Mouse (Mus musculus) E14TG2a.4 (cell line): ENCODE data around the gene Adcy4.
"Not testable (repeated sequence)": the region's sequence is repeated elsewhere in the genome, so short reads cannot be mapped to it uniquely, and the experiment has no call there.

Source experiments
- H3K27me3 ChIP-seq: 2 replicates; pipeline ENCODE4 v1.6.1; 2014; ENCODE audit warnings: low read length, control low read depth; ENCODE audit not compliant: insufficient read depth
- H3K36me3 ChIP-seq: 2 replicates; pipeline ENCODE4 v1.6.1; 2014; ENCODE audit warnings: low read length, control low read depth; ENCODE audit not compliant: insufficient read depth
- H3K4me1 ChIP-seq: replicated peaks from 2 replicates; pipeline ENCODE4 v1.6.1; 2014; ENCODE audit warnings: low read depth, low read length, control low read depth
- H3K4me3 ChIP-seq: replicated peaks from 2 replicates; pipeline ENCODE4 v1.5.1; 2014; ENCODE audit warnings: mild to moderate bottlenecking, low read length
- H3K9me3 ChIP-seq: 2 replicates; pipeline ENCODE4 v1.6.1; 2014; ENCODE audit warnings: low read length, control low read depth
- CTCF ChIP-seq: conservative IDR thresholded peaks from 2 replicates; pipeline ENCODE4 v1.5.1; 2014; ENCODE audit warnings: low read length
- NANOG ChIP-seq: IDR thresholded peaks from 2 replicates; pipeline ENCODE4 v1.6.1; 2014; ENCODE audit warnings: borderline replicate concordance, low read length, mixed read lengths
- POU5F1 ChIP-seq: IDR thresholded peaks from 2 replicates; pipeline ENCODE4 v1.6.1; 2014; ENCODE audit warnings: low read length, borderline replicate concordance

Gene Adcy4

DNA sequence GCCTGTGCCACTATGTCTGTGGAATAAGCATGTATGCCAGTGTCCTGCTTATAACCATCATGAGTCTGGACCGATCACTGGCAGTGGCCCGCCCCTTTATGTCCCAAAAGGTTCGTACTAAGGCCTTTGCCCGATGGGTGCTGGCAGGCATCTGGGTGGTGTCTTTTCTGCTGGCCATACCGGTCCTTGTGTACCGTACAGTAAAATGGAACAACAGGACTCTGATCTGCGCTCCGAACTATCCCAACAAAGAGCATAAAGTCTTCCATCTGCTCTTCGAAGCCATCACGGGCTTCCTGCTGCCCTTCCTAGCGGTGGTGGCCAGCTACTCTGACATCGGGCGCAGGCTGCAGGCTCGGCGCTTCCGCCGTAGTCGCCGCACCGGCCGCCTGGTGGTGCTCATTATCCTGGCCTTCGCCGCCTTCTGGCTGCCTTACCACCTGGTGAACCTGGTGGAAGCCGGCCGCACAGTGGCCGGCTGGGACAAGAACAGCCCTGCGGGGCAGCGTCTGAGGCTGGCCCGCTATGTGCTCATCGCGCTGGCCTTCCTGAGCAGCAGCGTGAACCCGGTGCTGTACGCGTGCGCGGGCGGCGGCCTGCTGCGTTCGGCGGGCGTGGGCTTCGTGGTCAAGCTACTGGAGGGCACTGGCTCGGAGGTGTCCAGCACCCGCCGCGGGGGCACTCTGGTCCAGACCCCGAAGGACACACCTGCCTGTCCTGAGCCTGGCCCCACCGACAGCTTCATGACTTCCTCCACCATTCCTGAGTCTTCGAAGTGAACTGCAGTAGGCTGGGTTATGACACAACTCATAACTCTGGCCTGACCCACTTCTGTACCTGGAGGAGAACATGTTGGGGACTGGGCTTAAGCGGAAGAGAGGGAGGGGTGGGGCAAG lies 16.1 kb downstream of the Adcy4 start:
- H3K9me3 ChIP-seq: no peaks in the 10 kb centered on the region

DNA sequence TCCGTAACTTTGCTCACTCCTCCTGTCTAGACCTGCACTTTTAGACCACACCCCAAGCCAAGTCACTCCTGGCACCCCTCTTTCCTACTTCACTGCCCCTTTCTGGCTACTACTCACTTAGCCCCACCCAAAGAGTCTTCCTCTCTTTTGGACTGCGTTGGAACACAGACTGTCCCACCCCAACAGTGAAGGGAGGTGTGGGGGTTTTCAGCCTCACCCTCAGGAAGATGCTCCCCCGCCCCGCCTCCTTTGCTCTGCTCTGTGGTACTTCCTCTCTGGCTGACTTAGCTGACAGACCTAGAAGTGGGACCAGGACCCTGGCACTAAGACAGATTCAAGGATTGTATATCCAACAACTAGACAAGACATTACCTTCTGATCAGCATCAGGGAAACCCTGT lies 18.2 kb downstream of the Adcy4 start, which contains the start of gene Ltb4r1:
Ltb4r1 (plus strand) TSS at position 267 of the 400 bp plus-strand sequence.
- Histone ChIP-seq H3K9me3 (no peaks in the 10 kb centered on the region), H3K4me1 (peaks cover 52% of the 10 kb centered on the region), H3K27me3 (peaks cover 92% of the 10 kb centered on the region), H3K36me3 (no peaks in the 10 kb centered on the region), H3K4me3 (no peak within 1 kb of the TSS)
- TF ChIP-seq NANOG (no peak), CTCF (no peak), POU5F1 (no peak)

More for the DNA sequence above, 16.1 kb downstream of the Adcy4 start:
- H3K4me3 ChIP-seq: peak overlapping the region; percentile 71
- TF ChIP-seq NANOG (no peak), CTCF (no peak), POU5F1 (no peak)
- peaks cover 39% of the 10 kb centered on the region for H3K4me1 ChIP-seq
- H3K36me3 ChIP-seq: no peaks in the 10 kb centered on the region
- H3K27me3 ChIP-seq: peaks cover 88% of the 10 kb centered on the region

DNA sequence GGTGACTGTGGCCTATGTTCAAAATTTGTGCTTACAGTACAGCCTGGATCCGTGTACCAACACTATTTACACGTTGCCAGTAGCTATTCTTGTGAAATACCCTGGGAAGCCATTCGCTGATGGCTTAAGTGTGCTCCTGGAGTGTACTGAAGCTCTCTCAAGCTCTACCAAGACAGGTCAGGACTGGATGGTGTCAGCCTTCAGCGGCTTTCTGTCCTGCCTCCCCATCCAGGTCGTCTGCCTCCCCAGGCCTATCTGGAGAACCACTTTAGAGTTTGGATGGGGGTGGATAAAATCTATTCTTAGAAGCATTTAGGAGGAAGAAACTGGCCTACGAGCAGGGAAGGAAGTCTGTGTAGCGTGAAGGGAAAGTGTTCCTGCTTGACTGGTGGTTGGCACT lies 20.7 kb downstream of the Adcy4 start:
- H3K9me3 ChIP-seq: no peaks in the 10 kb centered on the region
- H3K4me1 ChIP-seq: peaks cover 41% of the 10 kb centered on the region
- H3K4me3 ChIP-seq: peak overlapping the region; percentile 79
- H3K36me3 ChIP-seq: no peaks in the 10 kb centered on the region
- TF ChIP-seq POU5F1 (no peak), CTCF (no peak), NANOG (no peak)
- peaks cover 71% of the 10 kb centered on the region for H3K27me3 ChIP-seq

DNA sequence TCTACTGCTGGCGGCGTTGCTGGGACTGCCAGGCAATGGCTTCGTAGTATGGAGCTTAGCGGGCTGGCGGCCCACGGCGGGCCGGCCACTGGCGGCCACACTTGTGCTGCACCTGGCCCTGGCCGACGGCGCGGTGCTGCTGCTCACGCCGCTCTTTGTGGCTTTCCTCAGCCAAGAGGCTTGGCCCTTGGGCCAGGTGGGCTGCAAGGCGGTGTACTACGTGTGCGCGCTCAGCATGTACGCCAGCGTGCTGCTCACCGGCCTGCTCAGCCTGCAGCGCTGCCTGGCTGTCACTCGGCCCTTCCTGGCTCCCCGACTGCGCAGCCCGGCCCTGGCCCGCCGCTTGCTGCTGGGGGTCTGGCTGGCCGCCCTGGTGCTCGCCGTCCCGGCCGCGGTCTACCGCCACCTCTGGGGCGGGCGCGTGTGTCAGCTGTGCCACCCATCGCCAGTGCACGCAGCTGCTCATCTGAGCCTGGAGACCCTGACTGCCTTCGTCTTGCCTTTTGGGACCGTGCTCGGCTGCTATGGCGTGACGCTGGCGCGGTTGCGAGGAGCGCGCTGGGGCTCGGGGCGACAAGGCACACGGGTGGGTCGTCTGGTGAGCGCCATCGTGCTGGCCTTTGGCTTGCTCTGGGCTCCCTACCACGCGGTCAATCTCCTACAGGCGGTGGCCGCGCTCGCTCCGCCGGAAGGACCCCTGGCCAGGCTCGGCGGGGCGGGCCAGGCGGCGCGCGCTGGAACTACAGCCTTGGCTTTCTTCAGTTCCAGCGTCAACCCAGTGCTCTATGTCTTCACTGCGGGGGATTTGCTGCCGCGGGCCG lies 21.7 kb downstream of the Adcy4 start:
- TF ChIP-seq POU5F1 (no peak), NANOG (no peak), CTCF (no peak)
- H3K4me3 ChIP-seq: peak overlapping the region; percentile 79
- H3K27me3 ChIP-seq: peaks cover 62% of the 10 kb centered on the region

DNA sequence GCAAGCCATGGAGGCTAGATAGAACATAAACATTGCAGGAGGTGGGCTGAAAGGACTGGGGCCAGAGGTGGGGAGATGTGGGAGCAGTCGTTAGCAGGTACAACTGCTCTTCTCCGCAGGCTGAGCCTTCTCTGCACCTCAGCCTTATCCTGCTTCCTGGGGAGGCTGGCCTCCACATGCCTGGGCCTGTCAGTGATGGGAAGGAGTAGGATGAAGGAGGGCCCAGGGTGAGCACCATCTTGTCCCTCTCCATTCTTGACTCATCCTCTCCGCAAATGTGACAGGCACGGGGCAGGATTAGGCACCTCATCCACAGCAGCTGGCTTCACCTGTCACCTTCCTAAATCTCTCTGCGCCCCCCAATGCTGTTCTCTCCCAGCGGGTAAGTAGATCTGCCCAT lies 22.7 kb downstream of the Adcy4 start, which contains the start of gene Ltb4r2:
Ltb4r2 (plus strand) TSS at position 266 of the 400 bp plus-strand sequence.
- H3K4me1 ChIP-seq: peaks cover 36% of the 10 kb centered on the region
- no peaks in the 10 kb centered on the region for H3K9me3 ChIP-seq
- H3K4me3 ChIP-seq: peak within 1 kb of the TSS; percentile 79
- TF ChIP-seq NANOG (no peak), CTCF (no peak), POU5F1 (no peak)
- H3K27me3 ChIP-seq: peaks cover 53% of the 10 kb centered on the region
- H3K36me3 ChIP-seq: peaks cover 9% of the 10 kb centered on the region

More for the DNA sequence above, 21.7 kb downstream of the Adcy4 start:
- no peaks in the 10 kb centered on the region for H3K36me3 ChIP-seq
- H3K4me1 ChIP-seq: peaks cover 41% of the 10 kb centered on the region
- no peaks in the 10 kb centered on the region for H3K9me3 ChIP-seq

DNA sequence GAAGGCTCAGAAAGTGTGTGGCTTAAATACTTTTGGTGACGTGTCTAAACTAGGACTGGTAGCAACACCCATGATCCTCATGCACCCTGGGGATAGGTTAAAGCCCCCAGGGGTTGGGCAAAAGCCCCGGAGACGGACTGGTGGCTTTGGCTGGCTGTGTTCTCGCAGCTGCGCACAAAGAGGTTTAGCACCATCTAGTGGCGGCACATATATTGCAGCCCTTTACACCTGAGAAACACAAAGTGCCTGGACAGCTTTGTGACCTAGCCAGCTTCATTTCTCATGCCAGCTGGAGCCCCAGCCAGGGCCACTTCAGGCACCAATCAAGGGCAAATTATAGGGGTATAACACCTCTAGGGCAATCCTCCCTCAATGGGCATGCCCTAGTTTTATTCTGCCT lies 23.7 kb downstream of the Adcy4 start:
- Histone ChIP-seq H3K36me3 (peaks cover 19% of the 10 kb centered on the region), H3K27me3 (peaks cover 46% of the 10 kb centered on the region), H3K4me1 (peaks cover 46% of the 10 kb centered on the region)
- H3K4me3 ChIP-seq, H3K9me3 ChIP-seq: not testable (repeated sequence)
- peak; percentile 60 for TF ChIP-seq CTCF

DNA sequence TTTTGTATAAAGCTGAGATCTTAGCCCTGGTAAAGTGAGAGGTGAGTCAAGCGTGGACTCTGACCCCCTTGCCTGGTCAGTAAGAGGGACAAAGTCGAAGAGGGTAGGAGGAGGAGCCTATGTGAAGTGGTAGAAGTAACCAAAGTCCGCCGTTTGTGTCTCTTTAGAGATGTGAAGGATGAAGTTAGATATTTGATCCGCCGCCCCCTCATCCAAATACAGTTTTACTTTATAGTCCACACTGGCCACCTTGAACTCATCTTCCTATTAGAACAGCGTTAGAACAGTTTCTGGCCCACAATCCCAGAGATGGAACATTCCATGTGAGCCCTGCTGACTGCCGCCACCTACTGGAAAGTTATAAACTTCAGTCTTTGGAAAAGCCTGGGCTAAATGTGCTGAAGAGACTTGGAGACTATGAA lies 25.5 kb downstream of the Adcy4 start, which contains the start of gene Cideb:
Cideb (minus strand) TSS at position 96 of the 422 bp plus-strand sequence.
- peaks cover 28% of the 10 kb centered on the region for H3K27me3 ChIP-seq
- no peaks in the 10 kb centered on the region for H3K9me3 ChIP-seq
- no peak within 1 kb of the TSS for H3K4me3 ChIP-seq
- peaks cover 37% of the 10 kb centered on the region for H3K36me3 ChIP-seq
- TF ChIP-seq POU5F1 (no peak), CTCF (peak; percentile 60)
- H3K4me1 ChIP-seq: peaks cover 51% of the 10 kb centered on the region

DNA sequence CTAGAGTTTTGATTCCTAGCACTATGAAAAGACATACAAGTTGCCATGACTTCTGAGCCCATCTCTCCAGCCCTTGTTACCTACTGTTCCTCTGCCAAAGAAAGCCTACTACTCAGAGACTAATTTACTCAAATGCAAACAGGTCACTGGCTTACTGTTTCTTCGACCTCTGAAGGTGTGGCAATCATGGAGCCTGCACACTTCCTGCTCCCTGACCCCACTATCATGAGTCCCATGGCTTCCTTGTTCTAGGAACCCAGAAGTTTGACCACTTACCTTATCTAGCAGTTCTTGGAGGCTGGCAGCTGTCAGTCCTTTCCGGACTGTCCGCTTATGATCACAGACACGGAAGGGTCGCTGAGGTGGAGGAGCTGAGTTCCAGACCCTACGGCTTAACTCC lies 26.3 kb downstream of the Adcy4 start:
- TF ChIP-seq POU5F1 (no peak), CTCF (no peak), NANOG (no peak)

More for the DNA sequence above, 26.3 kb downstream of the Adcy4 start:
- Histone ChIP-seq H3K4me3 (no peak overlapping the region), H3K27me3 (peaks cover 20% of the 10 kb centered on the region), H3K4me1 (peaks cover 43% of the 10 kb centered on the region), H3K36me3 (peaks cover 45% of the 10 kb centered on the region), H3K9me3 (no peaks in the 10 kb centered on the region)
